Comparison of ENCODE assay signal across 10 mouse cellular contexts in genomic region chr17:26057278-26057677, GRCm38 (mm10).
"Had no signal": no experiment of that assay in that cellular context is flagged by ENCODE, and none has a peak within 500 bp of the region (broad histone marks: within the 10 kb centered on the region; RNA-seq: fewer than 3 reads in every experiment).

No protein-coding gene starts in this region.

- DNase-seq: kidney, adult 8-10 months; kidney, postnatal 25 days; lung, embryonic 14.5 days; lung, postnatal 14 days; spleen, adult 18-20 months; thymus, adult 18-20 months; thymus, postnatal 14 days had no signal

- H3K4me3 ChIP-seq: limb, embryonic 10.5 days; midbrain, embryonic 12.5 days; neural tube, embryonic 13.5 days had no signal

- H3K27ac ChIP-seq: limb, embryonic 10.5 days; midbrain, embryonic 12.5 days; neural tube, embryonic 13.5 days had no signal
